Mouse (Mus musculus) erythroblast, adult 5-6 weeks (primary cell): Measurements from ENCODE around the gene Pcolce. TPM values are rescaled to one million over a fixed set of nuclear protein-coding genes. Genes with fewer than 3 reads are reported as not detected.
A peak's percentile ranks its signal among the peaks of the same experiment; 100 is the strongest.
"Not testable (repeated sequence)": the region's sequence is repeated elsewhere in the genome, so short reads cannot be mapped to it uniquely, and the experiment has no call there.

ENCODE experiments used
- ATAC-seq: replicated peaks from 2 replicates; pipeline ENCODE4 v1.8.0; 2016; ENCODE audit warnings: moderate number of reproducible peaks, mild to moderate bottlenecking, moderate TSS enrichment, inconsistent platforms; ENCODE audit not compliant: poor library complexity, low FRiP score, severe bottlenecking
- total RNA-seq, 2 experiments: library from RNA; stranded (forward) in 1 of 2; stranded (reverse) in 1 of 2; fragments of 150-400 nt in 1 of 2; fragments of 200-764, 138-1000 nt in 1 of 2; gene quantifications; 2 replicates each; pipeline versions ENCODE4 v1.2.3 to v1.2.4; 2015 to 2017; ENCODE audit warnings: low replicate concordance in 2 of 2

The Pcolce gene
- total RNA-seq, 2 experiments from 2014 or later: not detected

- no peak for ATAC-seq
Measured at GRCm38 (mm10) chr5:137630602-137631001, 17.0 kb upstream of the Pcolce start.

GRCm38 (mm10) chr5:137629906-137630545, 16.4 kb upstream of the Pcolce start:
- no peak for ATAC-seq

DNA sequence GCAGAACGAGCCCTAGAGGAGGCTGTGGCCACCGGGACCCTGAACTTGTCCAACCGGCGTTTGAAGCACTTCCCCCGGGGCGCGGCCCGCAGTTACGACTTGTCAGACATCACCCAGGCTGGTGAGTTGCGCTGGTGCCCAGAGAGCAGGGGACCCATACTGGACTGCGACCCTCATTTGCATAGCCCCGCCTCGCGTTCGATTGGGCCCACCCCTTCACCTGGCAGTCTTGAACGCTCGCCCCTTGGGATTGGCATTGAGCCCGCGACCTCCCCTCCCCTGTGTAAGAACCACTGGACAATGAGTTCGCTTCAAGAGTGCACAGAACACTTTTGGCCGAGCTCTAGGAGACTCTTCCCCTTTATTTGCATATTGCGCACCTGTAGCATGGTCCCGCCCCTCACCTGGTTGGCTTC, 15.7 kb upstream of the Pcolce start:
- ATAC-seq: peak; percentile 26; the same call in 1 of the 2 replicates

DNA sequence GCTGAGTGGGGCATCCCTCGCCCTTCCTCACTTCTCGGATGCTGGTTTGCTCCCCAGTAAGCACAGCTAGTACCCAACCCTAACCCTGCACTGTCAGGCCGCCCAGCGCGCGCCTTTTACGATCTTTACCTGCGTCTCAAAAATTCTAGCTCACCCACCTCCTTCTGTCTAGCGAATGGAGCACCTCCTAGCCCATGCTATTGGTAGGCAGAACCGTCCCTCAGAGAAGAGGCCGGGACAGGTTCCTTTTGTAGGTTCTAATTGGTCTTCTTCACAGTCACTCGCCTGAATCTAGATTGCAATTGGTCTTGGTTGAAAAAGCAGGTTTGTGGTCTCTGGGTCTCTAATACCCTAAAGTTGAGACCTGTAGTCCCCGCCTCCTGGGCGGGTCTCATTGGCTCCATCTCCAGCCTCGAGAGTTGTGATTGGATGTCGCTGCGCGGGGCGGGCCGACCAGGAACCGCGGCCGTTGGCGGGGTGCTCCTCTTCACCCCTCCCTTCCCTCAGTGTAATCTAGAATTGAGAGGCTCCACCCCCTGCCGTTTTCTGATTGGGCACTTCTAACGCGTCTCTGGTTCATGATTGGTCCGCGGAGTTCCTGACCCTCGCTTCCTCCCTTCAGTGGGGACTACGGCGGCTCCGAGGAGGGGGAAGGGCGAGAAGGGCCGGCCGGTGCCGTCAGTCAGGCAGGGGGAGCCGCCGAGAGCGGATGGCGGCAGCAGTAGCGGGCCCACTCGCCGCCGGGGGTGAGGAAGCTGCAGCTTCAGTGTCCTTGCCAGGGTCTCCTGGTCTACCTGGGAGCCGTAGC, 15.1 kb upstream of the Pcolce start, which contains the start of the genes Fbxo24, Lrch4 and Gm20605:
Fbxo24 (minus strand) TSS at position 505 of the 808 bp plus-strand sequence.
Lrch4 (plus strand) TSS at position 624 of the 808 bp plus-strand sequence.
Gm20605 (plus strand) TSS at position 678 of the 808 bp plus-strand sequence.
- peak; percentile 90 for ATAC-seq

DNA sequence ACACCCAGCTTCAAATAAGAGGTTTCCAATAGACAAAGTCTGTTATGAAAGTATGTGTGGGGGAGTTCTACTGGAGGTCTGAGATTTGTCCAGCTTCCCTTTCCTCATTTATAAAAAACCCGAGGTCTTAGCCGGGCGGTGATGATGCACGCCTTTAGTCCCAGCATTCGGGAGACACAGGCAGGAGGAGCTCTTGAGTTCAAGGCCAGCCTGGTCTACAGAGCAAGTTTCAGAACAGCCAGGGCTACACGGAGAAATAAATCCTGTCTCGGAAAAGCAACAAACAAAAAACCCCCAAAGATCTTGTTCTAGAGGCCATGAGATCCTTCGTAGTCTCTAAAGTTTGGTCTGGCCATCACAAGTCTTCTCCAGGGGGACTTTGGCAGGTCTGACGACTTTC, 14.4 kb upstream of the Pcolce start:
- no peak for ATAC-seq

- no peak for ATAC-seq
Measured at GRCm38 (mm10) chr5:137623937-137624530, 10.4 kb upstream of the Pcolce start.

DNA sequence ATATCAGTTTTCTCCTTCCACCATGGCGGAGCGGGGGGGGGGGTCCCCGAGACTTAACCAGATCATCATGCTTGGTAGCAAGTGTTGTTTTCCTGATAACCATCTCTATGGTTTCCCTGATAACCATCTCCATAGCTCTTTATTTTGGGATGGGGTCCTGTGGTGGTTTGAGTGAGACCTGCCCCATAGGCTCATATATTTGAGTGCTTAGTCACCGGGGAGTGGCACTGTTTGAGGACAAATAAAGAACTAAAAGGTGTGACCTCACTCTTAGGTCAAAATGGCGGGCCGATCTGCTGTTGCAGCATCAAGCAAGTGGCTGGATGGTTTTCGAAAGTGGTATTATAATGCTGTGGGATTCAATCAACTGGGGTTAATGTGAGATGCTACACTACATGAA, 1.8 kb upstream of the Pcolce start:
- no peak for ATAC-seq

DNA sequence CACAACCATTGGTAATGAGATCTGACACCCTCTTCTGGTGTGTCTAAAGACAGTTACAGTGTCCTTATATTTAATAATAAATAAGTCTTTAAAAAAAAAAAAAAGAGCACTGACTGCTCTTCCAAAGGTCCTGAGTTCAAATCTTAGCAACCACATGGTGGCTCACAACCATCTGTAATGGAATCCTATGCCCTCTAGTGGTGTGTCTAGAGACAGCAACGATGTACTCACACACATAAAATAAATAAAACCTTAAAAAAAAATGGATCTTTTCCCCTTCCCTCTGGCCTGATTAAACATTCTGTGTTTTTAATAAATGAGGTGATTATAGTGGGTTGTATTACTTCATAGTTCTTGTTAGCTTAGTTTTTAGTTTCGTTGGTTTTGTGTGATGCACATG, 1.3 kb upstream of the Pcolce start:
- not testable (repeated sequence) for ATAC-seq

- no peak for ATAC-seq
Measured at GRCm38 (mm10) chr5:137613076-137613475, 508 bp downstream of the Pcolce start.

GRCm38 (mm10) chr5:137611245-137611602, 2.4 kb downstream of the Pcolce start:
- no peak for ATAC-seq

DNA sequence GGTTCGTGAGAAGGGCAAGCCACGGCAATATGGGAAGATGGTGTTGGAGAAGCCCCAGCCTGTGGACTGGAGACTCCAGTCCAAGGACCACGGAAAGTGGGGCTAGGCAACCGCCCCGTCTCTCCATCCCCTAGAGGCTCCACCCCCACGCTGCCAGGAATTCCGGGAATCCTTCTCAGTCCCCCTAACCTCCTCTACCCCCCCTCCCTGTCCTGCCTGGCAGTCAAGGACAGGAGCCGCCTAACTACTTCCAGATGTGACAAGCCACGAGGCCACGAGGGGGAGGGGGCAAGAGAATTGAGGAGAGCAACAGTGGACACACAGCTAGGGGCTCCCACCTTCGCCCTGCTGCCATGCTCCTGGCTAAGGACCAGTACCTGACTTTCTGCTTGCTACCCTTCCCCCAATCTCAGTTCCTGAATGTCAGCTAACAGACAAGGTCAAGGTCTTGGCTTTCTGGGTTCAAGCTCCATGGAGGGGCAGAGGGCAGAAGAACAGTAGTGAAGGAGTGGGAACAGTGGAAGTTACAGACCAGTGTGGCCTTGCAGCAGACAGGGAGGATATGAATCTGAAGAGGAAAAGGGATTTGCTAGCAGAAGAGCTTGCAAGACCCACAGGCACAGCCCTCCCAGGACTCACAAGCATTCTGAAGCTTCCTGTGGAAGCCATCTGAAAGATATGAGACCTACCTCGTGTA, 2.9 kb downstream of the Pcolce start:
- ATAC-seq: no peak

GRCm38 (mm10) chr5:137610056-137610455, 3.5 kb downstream of the Pcolce start:
- no peak for ATAC-seq

DNA sequence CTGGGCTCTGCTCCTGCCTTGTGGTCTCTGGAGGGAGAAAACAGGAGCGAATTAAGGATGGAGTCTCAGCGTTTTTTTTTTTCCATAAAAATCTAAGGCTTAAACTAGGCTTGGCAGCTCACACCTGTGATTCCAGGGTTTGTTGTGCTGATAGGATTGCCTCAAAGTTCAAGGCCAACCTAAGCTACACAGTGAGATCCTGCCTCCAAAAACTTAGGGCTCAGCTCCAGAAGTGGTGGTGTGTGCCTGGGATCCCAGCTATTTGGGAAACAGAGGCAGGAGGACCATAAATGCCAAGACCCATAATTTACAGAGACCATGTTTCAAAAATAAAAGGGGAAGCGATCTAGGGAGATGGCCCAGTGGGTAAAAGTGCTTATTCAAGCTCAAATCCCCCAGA, 4.3 kb downstream of the Pcolce start:
- ATAC-seq: no peak

DNA sequence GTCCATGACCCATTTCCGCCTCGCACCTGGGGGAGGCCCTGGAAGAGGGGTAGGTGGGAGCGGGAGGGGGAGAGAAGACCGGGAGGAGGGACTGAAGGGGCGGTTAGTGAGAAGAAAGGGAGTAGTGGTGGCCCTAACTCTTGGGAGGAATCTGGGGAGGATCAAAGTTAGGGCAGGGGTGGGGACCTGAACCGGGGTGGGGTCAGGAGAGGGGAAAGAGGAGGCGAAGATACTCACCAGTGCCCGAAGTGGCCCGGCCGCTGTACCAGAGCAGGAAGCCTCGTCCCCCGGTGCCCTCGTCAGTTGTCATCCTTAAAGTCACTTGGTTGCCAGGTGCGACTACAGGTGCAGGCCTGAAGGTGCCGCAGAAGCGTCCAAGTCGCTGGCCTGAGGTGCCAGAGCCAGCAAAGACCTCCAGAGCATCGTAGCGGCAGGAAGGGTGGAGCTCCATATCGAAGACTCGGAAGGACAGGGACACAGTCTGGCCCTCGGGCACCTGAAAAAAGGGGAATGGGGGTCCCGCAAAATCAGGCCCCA, 4.9 kb downstream of the Pcolce start:
- no peak for ATAC-seq

- no peak for ATAC-seq
Measured at GRCm38 (mm10) chr5:137607860-137608653, 5.5 kb downstream of the Pcolce start.

GRCm38 (mm10) chr5:137601365-137601729, 12.2 kb downstream of the Pcolce start:
- no peak for ATAC-seq

- ATAC-seq: peak; percentile 90
Measured at GRCm38 (mm10) chr5:137600619-137601364, 12.8 kb downstream of the Pcolce start, which contains the start of gene Mospd3. Gene Mospd3 (minus strand): TSS chr5:137601058.

GRCm38 (mm10) chr5:137600281-137600618, 13.3 kb downstream of the Pcolce start:
- ATAC-seq: peak; percentile 28

- no peak for ATAC-seq
Measured at GRCm38 (mm10) chr5:137599600-137599999, 14.0 kb downstream of the Pcolce start.
